Mouse (Mus musculus) adrenal gland, adult (tissue): ENCODE results near the gene Chrna1.
"Not testable (repeated sequence)": the region's sequence is repeated elsewhere in the genome, so short reads cannot be mapped to it uniquely, and the experiment has no call there.

Experiments used
- DNase-seq, 2 experiments: peaks; one replicate each; pipeline ENCODE4 v3.0.0; 2022 to 2023; ENCODE audit warnings: low spot score in 1 of 2; ENCODE audit not compliant: inconsistent age in 2 of 2

The Chrna1 gene

GRCm38 (mm10) chr2:73560899-73561664, 19.1 kb downstream of the Chrna1 start:
- no peak for DNase-seq

- DNase-seq, result no peak
These were observed 19.7 kb downstream of the Chrna1 start for GRCm38 (mm10) chr2:73560445-73560844.

DNA sequence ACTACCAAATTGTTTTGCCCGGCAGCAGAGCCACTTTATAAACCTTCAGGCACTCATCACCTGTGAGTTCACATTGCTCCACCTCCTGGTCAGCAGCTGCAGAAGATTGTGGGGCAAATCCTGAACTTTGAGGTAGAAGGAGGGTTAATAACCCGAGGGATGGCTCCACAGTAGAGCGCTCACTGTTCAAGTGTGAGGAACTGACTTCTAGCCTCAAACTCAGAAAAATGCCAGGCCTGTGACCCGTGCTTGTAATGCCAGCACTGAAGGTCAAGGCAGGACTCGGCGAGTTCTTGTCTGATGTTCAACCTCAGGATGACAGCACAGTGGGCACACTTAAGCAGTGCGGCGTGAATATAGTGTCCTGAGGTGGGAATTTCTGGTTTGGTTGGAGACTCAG, 22.2 kb downstream of the Chrna1 start:
- DNase-seq, result no peak

- not testable (repeated sequence) for DNase-seq
These were observed 23.1 kb downstream of the Chrna1 start for GRCm38 (mm10) chr2:73557061-73557460.

GRCm38 (mm10) chr2:73554389-73554788, 25.7 kb downstream of the Chrna1 start:
- no peak for DNase-seq

DNA sequence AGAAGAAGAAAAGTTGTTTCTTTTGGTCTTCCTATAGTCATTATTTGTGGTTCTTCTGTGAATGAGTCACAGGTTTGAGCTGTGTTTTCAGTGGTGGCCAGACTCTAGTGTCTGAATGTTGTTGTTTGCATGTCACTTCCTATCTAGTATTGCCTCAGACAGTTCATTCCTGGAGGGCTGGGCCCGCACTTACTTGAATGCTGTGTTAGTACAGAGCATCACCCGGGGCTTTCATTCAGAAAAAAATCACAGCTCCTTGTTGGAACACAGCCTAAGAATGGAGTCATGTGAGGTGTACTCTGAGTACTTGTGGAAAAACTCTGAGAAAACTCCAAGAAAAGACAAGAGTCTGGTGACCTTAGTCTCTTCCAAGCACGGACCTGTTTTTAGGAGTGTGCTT, 27.2 kb downstream of the Chrna1 start:
- DNase-seq, result no peak

DNA sequence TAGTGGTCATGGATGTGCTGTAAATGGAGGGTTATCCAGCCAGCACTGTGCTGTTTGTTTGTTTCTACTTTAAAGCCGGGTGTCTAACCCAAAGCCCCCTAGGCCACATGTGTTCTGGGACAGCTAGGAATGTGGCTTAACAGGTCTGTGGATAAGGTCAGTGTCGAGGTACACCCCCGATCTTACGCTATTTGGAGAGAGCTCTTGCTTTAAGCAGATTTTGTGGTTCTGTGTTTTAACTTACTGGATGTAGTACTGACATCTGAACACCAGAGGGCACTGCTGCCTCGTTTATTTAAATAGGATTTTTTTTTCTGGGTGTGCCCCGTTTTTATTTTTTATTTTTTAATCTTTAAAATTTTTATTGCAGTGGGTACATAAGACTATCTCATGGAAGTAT, 29.4 kb downstream of the Chrna1 start:
- DNase-seq, result peak in 1 of 2 experiments; percentile 62

DNA sequence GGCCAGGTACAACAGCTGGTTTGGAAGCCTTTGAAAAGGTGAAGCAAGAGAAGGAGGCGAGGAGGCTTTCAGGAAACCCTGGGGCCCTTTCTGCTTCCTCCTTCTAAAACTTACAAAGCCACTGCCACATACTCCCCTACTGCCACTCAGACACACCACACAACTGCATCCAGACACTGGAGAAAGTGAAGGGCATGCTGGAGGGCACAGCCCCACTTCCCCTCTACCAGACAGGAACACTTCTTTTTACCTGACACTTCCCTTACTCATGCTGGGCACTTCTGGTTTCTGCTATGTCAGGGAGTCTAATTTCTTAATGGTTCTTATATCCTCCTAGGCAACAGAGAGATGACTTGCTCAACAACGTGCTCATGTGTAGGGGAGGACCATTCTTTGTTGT, 31.6 kb downstream of the Chrna1 start:
- no peak for DNase-seq

DNA sequence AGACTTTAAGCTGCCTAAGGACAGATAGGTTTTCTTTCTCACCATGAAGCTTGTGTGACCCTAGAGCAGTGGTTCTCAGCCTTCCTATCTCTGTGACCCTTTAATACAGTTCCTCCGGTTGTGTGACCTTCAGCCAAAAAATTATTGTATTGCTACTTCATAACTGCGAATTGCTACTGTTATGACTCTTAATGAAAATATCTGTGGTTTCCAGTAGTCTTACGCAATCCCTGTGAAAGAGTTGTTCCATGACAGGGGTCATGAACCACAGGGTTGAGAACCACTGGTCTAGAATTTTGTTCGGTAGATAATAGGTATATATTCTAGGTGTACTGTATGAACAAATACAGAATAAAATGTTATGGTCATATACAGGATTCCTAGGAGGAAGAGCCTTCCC, 32.9 kb downstream of the Chrna1 start:
- DNase-seq, result peak in 1 of 2 experiments; percentile 65

- DNase-seq, result no peak
These were observed 34.6 kb downstream of the Chrna1 start for GRCm38 (mm10) chr2:73545556-73545955.

GRCm38 (mm10) chr2:73540450-73541162, 39.5 kb downstream of the Chrna1 start:
- peak in 1 of 2 experiments; percentile 55 for DNase-seq

- DNase-seq, result peak in 1 of 2 experiments; percentile 51
These were observed 40.4 kb downstream of the Chrna1 start for GRCm38 (mm10) chr2:73539697-73540096.

- no peak for DNase-seq
These were observed 41.0 kb downstream of the Chrna1 start for GRCm38 (mm10) chr2:73539141-73539540.

GRCm38 (mm10) chr2:73538590-73538989, 41.5 kb downstream of the Chrna1 start:
- no peak for DNase-seq

DNA sequence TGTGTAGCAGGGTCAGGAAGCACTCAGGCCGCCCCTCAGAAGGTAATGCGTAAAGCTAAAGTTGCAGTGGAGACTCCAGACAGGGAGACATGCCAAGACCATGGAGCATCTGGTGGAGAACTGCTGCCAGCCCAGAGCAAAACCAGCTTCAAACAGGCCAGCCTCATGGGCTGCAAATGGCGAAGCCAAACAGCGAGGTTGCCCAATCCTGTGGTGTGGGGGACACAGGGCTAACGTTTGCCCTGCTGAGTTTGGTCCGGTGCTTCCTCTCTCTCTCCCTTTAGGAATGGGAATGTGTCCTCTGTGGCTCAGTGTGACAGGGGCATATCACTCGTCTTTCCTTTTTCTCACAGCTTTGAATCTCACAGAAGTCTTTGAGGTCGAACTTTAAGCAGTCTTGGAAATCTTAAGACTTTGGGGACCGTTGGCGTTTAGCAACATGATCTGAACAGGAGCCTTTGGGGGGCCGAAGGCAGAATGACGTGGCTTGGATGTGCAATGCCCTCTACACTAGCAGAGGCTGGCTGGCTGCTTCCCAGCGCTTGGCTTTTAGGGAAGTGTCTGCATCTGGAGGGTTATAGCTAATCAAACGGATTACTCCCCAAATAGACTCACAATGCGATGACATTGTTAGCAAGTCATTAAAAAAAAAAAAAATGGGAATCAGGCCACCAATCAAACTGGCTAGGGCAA, 43.9 kb downstream of the Chrna1 start:
- DNase-seq, result no peak

- DNase-seq, result no peak
These were observed 45.4 kb downstream of the Chrna1 start for GRCm38 (mm10) chr2:73534720-73535119.

DNA sequence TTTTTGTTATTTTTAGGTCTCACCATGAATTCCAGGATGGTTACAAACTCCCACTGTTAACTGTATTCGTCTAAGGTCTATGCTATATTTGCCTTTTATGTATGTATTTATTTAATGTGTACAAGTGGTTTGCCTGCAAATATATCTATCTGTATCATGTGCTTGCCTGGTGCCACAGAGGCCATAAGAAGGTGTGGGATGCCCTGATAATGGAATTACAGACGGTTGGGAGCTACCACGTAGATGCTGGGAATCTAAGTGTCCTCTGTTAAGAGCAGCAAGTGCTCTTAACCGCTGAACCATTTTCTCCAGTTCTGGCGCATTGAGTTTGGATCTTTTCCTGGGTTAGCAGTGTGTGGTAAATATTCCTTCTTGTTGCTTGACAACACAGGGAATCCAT, 49.7 kb downstream of the Chrna1 start:
- DNase-seq, result peak in 1 of 2 experiments; percentile 36

DNA sequence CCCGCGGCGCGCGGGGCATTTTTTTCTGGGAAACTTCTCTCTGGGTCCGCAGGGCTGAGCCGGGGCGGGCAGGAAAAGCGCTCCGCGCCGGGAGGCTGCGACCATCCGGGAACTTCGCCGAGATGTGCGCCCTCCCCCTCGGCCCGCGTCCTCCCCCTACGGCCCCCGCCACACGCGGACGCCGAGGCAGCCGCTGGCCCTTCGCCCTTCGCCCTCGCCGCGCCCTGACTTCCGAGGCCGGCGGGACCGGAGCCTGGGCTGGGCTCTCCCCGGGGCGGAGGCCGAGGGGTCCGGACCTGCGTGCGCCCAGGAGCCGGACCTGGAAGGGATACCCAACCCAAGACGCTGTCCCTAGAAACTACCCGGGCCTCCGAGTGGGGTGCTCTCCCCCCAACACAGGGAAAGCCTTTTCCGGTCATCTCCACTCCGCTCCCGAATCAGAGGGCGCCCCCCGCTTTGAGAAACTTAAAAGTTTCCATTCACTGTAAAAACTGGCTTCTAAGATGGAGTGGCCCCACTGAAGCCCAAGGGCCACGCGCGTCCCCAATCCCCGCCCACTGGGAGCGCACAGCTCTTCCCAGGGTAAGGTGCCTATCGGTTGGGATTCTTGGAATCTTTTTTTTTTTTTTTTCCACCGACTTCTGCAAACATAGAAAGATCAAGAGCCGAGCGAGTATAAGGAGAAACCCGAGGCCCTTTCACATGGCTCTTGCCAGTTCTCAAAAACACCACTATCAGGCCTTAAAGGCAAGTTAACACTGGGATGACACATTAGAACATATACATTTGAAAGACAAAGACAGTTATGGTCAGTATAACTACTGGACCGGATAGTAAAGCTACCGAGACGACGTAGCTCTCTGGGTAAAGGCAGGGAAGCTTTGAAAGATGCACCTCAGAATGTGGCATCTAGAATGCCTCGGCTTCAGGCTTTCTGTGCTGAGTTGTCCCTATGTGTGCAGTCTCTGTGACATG, 50.5 kb downstream of the Chrna1 start, which contains the start of gene Wipf1:
Gene Wipf1 (minus strand): TSS at position 379 of the 975 bp plus-strand sequence.
- peak; percentile 90 to 96 for DNase-seq

DNA sequence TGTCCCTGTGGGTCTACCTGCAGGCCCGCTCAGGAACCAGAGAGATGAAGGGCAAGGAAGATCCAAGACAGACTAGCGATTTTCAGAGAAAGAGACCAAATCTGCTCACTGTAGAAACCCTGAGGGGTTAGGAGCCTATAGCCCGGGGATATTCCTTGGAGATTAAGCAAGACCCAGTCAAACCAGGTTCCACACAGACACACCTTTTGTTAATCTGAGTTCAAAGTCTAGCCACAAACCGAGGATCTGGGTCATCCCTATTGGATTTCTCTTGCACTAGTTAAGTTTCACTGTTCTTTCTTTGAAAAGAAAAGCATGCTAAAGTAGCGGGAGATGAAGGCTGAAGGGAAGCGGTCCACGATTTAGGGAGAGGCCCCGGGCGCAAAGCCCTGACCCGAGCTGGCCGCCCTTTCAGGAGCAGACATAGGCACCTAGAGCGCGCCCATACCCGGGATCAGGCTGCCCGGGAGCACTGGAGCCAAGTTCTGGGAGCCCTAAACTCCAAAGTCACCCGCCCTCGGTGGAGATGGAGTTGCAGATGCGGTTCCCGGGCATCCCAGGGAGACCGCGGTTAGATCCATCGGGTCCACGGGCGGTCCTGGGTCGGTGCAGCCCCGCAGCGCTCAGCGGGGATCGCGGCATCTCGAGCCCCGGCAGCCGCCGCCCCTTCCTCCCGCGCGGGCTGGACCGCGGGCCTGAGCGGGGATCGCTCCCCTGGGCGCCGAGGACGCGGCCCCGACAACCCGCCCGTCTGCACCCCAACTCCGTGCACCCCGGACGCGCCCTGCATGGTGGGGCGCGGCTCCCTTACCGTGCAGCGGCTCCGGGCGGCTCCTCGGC, 51.4 kb downstream of the Chrna1 start:
- no peak for DNase-seq

GRCm38 (mm10) chr2:73527956-73528355, 52.2 kb downstream of the Chrna1 start:
- DNase-seq, result no peak
